Mouse (Mus musculus) cerebellum, adult 11-12 months (tissue): ENCODE data around the gene Wnt1.

ENCODE experiments used
- DNase-seq: peaks from one replicate; pipeline ENCODE4 v3.0.0; 2022

Gene Wnt1

DNA sequence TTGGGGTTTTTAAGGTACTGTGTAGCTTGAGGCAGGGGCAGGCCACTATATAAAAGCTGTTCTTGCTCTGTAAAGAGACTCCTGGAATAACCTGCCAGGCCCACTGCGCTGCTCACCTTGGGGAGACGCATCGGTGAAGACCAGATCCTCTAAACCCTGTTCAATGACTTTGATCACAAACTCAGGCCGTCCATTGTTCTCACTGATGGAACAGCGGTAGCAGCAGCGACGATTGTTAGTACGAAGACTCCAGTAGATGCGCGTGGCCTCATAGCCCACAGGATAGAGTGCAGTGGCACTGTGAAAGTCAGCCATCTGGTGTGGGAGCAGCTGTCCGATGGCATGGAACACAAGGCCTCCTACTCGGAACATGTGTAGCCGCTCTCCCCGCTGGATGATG, 49.5 kb downstream of the Wnt1 start:
- no peak for DNase-seq

DNA sequence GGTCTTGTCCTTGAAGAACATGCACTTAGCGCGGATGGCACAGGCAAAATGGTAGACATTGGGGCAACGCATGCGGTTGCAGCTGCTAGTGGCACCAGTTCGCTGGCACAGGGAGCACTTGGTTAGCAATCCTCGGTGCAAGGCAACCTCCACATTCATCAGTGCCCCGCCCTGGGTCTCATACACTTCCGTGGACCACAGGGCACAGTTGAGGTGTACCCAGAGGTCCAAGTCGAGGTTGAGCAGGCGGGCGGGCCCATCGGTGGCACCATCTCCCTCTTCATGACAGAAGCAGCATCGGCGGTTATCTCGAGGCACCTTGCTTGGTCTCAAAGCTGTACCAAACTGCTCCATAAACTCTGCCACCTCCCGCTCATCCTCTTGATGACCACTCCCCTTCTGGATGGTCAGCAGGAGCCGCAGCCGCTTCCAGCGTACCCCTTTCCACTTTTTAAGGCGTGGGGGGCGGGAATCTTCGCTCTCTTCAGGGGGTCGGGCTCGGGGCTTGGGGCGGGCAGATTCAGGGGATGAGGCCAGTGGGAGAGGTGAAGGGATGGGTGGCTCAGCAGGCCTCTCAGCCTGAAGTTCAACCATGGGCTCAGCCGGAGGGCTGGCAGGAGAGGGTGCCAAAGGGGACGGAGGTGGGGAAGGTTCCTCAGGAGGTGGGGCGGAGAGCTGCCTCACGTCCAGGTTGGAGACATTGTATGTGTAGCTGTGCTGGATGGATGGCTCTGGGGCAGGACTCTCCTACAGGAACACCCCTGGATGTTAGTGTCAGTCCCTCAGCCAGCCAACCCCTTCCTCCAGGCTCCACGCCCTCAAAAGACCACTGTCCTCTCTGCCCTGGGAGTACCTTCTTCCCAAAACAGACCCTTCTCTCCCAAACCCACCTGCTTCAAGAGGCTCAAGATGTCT, 50.3 kb downstream of the Wnt1 start:
- no peak for DNase-seq
